Mouse (Mus musculus) stomach, embryonic 14.5 days (tissue): ENCODE measurements at regions not wholly inside any gene's neighbourhood (a gene's known extent, or its start where the extent isn't known, plus 50 kb on each side); places are given as distances from the start of the nearest gene placed in this dataset.

ENCODE experiments used
- ATAC-seq: fragments of 200-750 bp; cut with Nextera tagmentation; 2 replicates; pipeline ENCODE4 v1.8.0; 2017; ENCODE audit warnings: low read depth, moderate TSS enrichment; ENCODE audit not compliant: insufficient number of reproducible peaks, insufficient read depth, low FRiP score
- H3K27ac ChIP-seq: fragments of 300-500 bp; sonication (generic); 2 replicates; pipeline ENCODE4 v1.5.1; 2014; ENCODE audit warnings: mild to moderate bottlenecking, low read length, moderate library complexity, mixed read lengths
- H3K27me3 ChIP-seq: fragments of 300-500 bp; sonication (generic); 2 replicates; pipeline ENCODE4 v1.6.1; 2014; ENCODE audit warnings: low read length, control low read depth, mixed read lengths; ENCODE audit not compliant: control insufficient read depth, insufficient read depth
- H3K36me3 ChIP-seq: fragments of 300-500 bp; sonication (generic); 2 replicates; pipeline ENCODE4 v1.6.1; 2014; ENCODE audit warnings: mild to moderate bottlenecking, control low read depth, low read length, moderate library complexity, mixed read lengths; ENCODE audit not compliant: control insufficient read depth, insufficient read depth
- H3K4me1 ChIP-seq: fragments of 300-500 bp; sonication (generic); 2 replicates; pipeline ENCODE4 v1.6.1; 2014; ENCODE audit warnings: low read length, control low read depth, mixed read lengths; ENCODE audit not compliant: control insufficient read depth, insufficient read depth
- H3K4me2 ChIP-seq: fragments of 300-500 bp; sonication (generic); replicated peaks from 2 replicates; pipeline ENCODE4 v1.6.1; 2014; ENCODE audit warnings: low read depth, low read length, control low read depth
- H3K4me3 ChIP-seq: fragments of 300-500 bp; sonication (generic); 2 replicates; pipeline ENCODE4 v1.5.1; 2014; ENCODE audit warnings: low read depth, low read length, control low read depth
- H3K9ac ChIP-seq: fragments of 300-500 bp; sonication (generic); replicated peaks from 2 replicates; pipeline ENCODE4 v1.6.1; 2014; ENCODE audit warnings: low read depth, mild to moderate bottlenecking, control low read depth, low read length, moderate library complexity, mixed read lengths
- H3K9me3 ChIP-seq: fragments of 300-500 bp; sonication (generic); 2 replicates; pipeline ENCODE4 v1.6.1; 2016; ENCODE audit warnings: low read depth, low read length, control low read depth; ENCODE audit not compliant: control insufficient read depth
- WGBS: fragments of 180-500 bp; shearing (Covaris S2); extraction: QIAGEN DNeasy Blood & Tissue Kit; methylation state at CpG from one replicate; pipeline ENCODE4 v1.1.7; 2014; 5-methylcytosine and 5-hydroxymethylcytosine counted together

DNA sequence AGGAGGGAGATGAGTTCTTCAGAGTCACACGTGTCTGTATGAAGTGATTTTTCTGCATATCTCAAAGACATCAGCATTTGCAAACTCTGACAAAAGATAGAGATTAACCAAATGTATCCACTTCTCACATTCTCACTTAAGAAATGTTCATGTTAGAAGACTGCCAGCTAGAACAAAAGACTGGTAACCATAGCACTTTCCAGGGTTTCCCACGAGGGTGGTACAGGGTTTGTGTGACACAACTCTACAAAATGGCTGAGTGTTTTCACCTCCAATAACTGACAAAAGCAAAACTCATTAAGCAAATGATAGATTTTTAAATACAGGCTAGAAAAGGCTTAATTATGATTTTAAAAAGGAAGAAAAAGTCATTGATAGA, 523.0 kb downstream of the Etv1 start:
- Histone ChIP-seq H3K4me1 (0 out of 2 replicates have a peak, but pooled peaks cover 3% of the 10 kb centered on the region), H3K36me3 (no peaks in the 10 kb centered on the region), H3K27me3 (no peaks in the 10 kb centered on the region), H3K27ac (no peak overlapping the region), H3K4me3 (no peak overlapping the region), H3K9me3 (no peaks in the 10 kb centered on the region), H3K4me2 (no peak overlapping the region), H3K9ac (no peak overlapping the region)
- 55% methylated on average over 2 of the region's 2 CpGs for WGBS
- no peak for ATAC-seq

DNA sequence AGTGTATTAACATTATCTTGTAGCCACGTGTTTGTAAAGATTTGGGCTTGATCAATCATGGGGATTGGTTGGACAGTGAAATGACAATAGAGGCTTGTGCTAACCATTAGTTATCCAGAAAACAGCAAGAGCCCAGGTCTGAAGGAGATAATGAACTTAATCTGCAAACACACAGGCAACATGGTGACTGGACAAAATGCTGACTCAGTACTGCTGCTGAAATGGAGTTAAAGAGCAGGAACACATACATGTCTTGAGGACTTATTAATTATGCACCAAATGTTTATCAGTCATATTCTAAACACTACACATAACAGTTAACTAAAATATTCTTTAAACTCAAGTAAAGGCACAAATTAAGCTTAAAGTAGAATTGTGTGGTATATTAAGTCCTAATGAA, 528.6 kb downstream of the Etv1 start:
- no peaks in the 10 kb centered on the region for H3K4me1 ChIP-seq
- WGBS, result 63% methylated on average over 1 of the region's 1 CpGs
- no peak overlapping the region for H3K27ac ChIP-seq

GRCm38 (mm10) chr12:39309905-39310304, 530.7 kb downstream of the Etv1 start:
- Histone ChIP-seq H3K4me3 (no peak overlapping the region), H3K4me1 (no peaks in the 10 kb centered on the region), H3K4me2 (no peak overlapping the region), H3K27me3 (no peaks in the 10 kb centered on the region), H3K36me3 (no peaks in the 10 kb centered on the region), H3K27ac (no peak overlapping the region), H3K9me3 (no peaks in the 10 kb centered on the region), H3K9ac (no peak overlapping the region)
- no peak for ATAC-seq
- 58% methylated on average over 3 of the region's 3 CpGs for WGBS

More for the DNA sequence above, 528.6 kb downstream of the Etv1 start:
- Histone ChIP-seq H3K27me3 (no peaks in the 10 kb centered on the region), H3K36me3 (no peaks in the 10 kb centered on the region), H3K4me2 (no peak overlapping the region), H3K9me3 (no peaks in the 10 kb centered on the region), H3K4me3 (no peak overlapping the region), H3K9ac (no peak overlapping the region)
- ATAC-seq, result no peak

GRCm38 (mm10) chr12:39317229-39317628, 538.0 kb downstream of the Etv1 start:
- Histone ChIP-seq H3K9ac (no peak overlapping the region), H3K4me2 (no peak overlapping the region), H3K4me1 (no peaks in the 10 kb centered on the region), H3K9me3 (no peaks in the 10 kb centered on the region), H3K4me3 (no peak overlapping the region), H3K36me3 (no peaks in the 10 kb centered on the region), H3K27me3 (no peaks in the 10 kb centered on the region), H3K27ac (no peak overlapping the region)
- 81% methylated on average over 4 of the region's 4 CpGs for WGBS
- ATAC-seq, result no peak

DNA sequence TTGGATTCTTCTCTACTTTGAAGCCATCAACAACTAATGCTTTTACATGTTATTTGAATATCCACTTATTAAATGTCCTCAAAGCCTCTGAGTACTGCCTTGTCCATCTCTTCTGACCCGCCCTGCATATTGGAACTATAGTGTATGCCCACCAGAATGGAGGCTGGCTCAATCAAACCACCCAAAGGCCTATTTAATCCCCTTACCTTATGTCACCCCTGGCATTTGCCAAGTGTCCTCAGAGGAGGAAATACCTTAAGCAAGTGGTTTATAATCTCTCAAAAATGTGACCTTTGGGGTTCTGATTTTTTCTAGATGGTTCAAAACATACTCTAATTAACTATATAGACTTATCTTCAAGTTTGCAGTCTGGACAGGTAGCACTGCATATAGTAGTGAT, 542.3 kb downstream of the Etv1 start:
- Histone ChIP-seq H3K4me2 (no peak overlapping the region), H3K4me1 (no peaks in the 10 kb centered on the region), H3K4me3 (no peak overlapping the region), H3K27ac (no peak overlapping the region), H3K36me3 (no peaks in the 10 kb centered on the region), H3K27me3 (no peaks in the 10 kb centered on the region), H3K9me3 (no peaks in the 10 kb centered on the region), H3K9ac (no peak overlapping the region)
- ATAC-seq, result no peak
- 95% methylated on average over 1 of the region's 1 CpGs for WGBS

GRCm38 (mm10) chr12:39326157-39326556, 547.0 kb downstream of the Etv1 start:
- H3K36me3 ChIP-seq, result no peaks in the 10 kb centered on the region
- H3K9ac ChIP-seq, result no peak overlapping the region
- WGBS, result 77% methylated on average over 7 of the region's 7 CpGs
- H3K4me3 ChIP-seq, result no peak overlapping the region
- no peaks in the 10 kb centered on the region for H3K4me1 ChIP-seq
- no peak overlapping the region for H3K27ac ChIP-seq
- no peaks in the 10 kb centered on the region for H3K9me3 ChIP-seq
- no peaks in the 10 kb centered on the region for H3K27me3 ChIP-seq
- no peak for ATAC-seq
- no peak overlapping the region for H3K4me2 ChIP-seq

GRCm38 (mm10) chr12:39326668-39327299, 547.6 kb downstream of the Etv1 start:
- H3K4me1 ChIP-seq, result no peaks in the 10 kb centered on the region
- no peak overlapping the region for H3K4me3 ChIP-seq
- no peak overlapping the region for H3K4me2 ChIP-seq
- no peaks in the 10 kb centered on the region for H3K27me3 ChIP-seq
- no peaks in the 10 kb centered on the region for H3K9me3 ChIP-seq
- H3K36me3 ChIP-seq, result no peaks in the 10 kb centered on the region
- ATAC-seq, result no peak
- H3K9ac ChIP-seq, result no peak overlapping the region
- H3K27ac ChIP-seq, result no peak overlapping the region
- WGBS, result 68% methylated on average over 4 of the region's 4 CpGs

DNA sequence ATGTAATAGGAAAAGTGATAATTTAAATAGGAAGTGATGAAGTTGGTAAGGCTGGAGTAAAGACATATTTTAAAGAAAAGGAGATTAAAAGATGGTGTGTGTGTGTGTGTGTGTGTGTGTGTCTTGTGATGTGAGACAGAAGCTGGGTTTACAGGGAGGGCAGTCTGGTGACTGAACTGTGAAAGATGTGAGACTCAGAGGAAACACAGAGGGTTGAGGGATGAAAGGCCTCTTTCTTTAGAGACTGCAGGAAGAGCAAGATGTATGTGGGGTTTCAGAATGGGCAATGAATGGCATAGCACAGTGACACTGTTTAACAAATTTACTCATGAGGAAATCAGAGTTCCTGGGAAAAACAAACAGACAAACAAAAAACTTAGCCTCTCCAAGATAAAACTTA, 549.2 kb downstream of the Etv1 start:
- ATAC-seq, result no peak
- Histone ChIP-seq H3K9me3 (no peaks in the 10 kb centered on the region), H3K27me3 (no peaks in the 10 kb centered on the region), H3K9ac (no peak overlapping the region), H3K4me1 (no peaks in the 10 kb centered on the region), H3K27ac (no peak overlapping the region), H3K4me2 (no peak overlapping the region), H3K36me3 (no peaks in the 10 kb centered on the region), H3K4me3 (no peak overlapping the region)

DNA sequence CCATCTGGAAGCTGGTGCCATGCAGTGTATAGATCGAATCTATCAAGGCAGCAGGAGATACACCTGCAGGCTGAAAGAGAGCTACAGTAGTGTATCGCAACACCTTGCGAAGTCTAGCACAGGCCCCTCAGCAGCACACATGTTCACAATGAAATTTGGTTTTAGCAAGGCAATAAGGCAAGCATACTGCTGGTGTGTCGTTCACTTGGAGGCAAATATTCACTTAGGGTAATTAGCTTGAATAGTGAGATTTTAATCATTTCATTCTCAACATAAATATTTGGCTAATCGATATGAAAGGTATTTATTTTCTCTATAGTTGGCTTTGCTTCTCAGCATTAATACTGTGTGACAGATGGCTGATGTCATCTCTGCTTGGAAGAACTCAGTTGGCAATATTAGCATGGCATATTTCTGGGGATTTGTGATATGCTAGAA, 559.9 kb downstream of the Etv1 start:
- no peak overlapping the region for H3K27ac ChIP-seq
- WGBS, result 63% methylated on average over 5 of the region's 5 CpGs
- H3K9ac ChIP-seq, result no peak overlapping the region
- no peak for ATAC-seq
- H3K4me2 ChIP-seq, result no peak overlapping the region
- H3K4me1 ChIP-seq, result 0 out of 2 replicates have a peak, but pooled peaks cover 4% of the 10 kb centered on the region
- no peak overlapping the region for H3K4me3 ChIP-seq
- no peaks in the 10 kb centered on the region for H3K9me3 ChIP-seq
- H3K27me3 ChIP-seq, result no peaks in the 10 kb centered on the region
- H3K36me3 ChIP-seq, result no peaks in the 10 kb centered on the region
